Mouse (Mus musculus) olfactory bulb, adult 2 months (tissue): ENCODE results near the gene Fam170b.

ENCODE experiments used
- CTCF ChIP-seq: fragments of 200-500 bp; IDR thresholded peaks from 2 replicates; pipeline ENCODE4 v1.5.1; 2012; ENCODE audit warnings: low read depth, mild to moderate bottlenecking, low read length, moderate library complexity; ENCODE audit not compliant: insufficient read depth
- POLR2A ChIP-seq: fragments of 200-500 bp; IDR thresholded peaks from 2 replicates; pipeline ENCODE4 v1.6.1; 2012; ENCODE audit warnings: mild to moderate bottlenecking, low read depth, low read length, moderate library complexity; ENCODE audit not compliant: insufficient read depth

GRCm38 (mm10) chr14:32784130-32784747 lies 49.5 kb upstream of the Fam170b start:
- TF ChIP-seq CTCF, result no peak
- TF ChIP-seq POLR2A, result no peak
